Mouse (Mus musculus) adipocyte (in vitro differentiated cells): Measurements from ENCODE around the gene Dnah7c.
A peak's percentile ranks its signal among the peaks of the same experiment; 100 is the strongest.

Source experiments
- DNase-seq: peaks from one replicate; pipeline ENCODE4 v3.0.0-alpha.2; 2016; ENCODE audit warnings: low spot score

Gene Dnah7c

GRCm38 (mm10) chr1:46854036-46854900 is 428.9 kb downstream of the Dnah7c start:
- DNase-seq, result peak; percentile 94

- no peak for DNase-seq
These were observed 431.1 kb downstream of the Dnah7c start for GRCm38 (mm10) chr1:46856498-46856897.
